Mouse (Mus musculus) granulocyte monocyte progenitor cell, adult 5-6 weeks (primary cell): Measurements from ENCODE around the gene Hoxc12. TPM values are rescaled to one million over a fixed set of nuclear protein-coding genes. Genes with fewer than 3 reads are reported as not detected.

Source experiments
- ATAC-seq: replicated peaks from 2 replicates; pipeline ENCODE4 v1.8.0; 2016; ENCODE audit warnings: mild to moderate bottlenecking, moderate TSS enrichment, inconsistent platforms; ENCODE audit not compliant: poor library complexity, severe bottlenecking
- total RNA-seq, 2 experiments: library from RNA; stranded (forward) in 1 of 2; stranded (reverse) in 1 of 2; fragments of 200-712, 200-1000 nt in 1 of 2; fragments of >200 nt in 1 of 2; fragmentation: Nextera tagmentation in 1 of 2; gene quantifications; 2 replicates each; pipeline ENCODE4 v1.2.3; 2014 to 2017

The Hoxc12 gene
- total RNA-seq, 2 experiments from 2014 or later: not detected

GRCm38 (mm10) chr15:102934897-102935296 lies 1.7 kb upstream of the Hoxc12 start:
- no peak for ATAC-seq

- ATAC-seq: no peak
Observed at GRCm38 (mm10) chr15:102937036-102937666, 594 bp downstream of the Hoxc12 start.

GRCm38 (mm10) chr15:102939256-102940155 lies 2.9 kb downstream of the Hoxc12 start:
- no peak for ATAC-seq

GRCm38 (mm10) chr15:102942739-102943467 lies 6.3 kb downstream of the Hoxc12 start:
- no peak for ATAC-seq

GRCm38 (mm10) chr15:102943468-102943813 lies 6.9 kb downstream of the Hoxc12 start:
- no peak for ATAC-seq

GRCm38 (mm10) chr15:102945185-102946077 lies 8.9 kb downstream of the Hoxc12 start:
- no peak for ATAC-seq

GRCm38 (mm10) chr15:102947276-102947675 lies 10.7 kb downstream of the Hoxc12 start:
- ATAC-seq: no peak

GRCm38 (mm10) chr15:102948842-102949241 lies 12.3 kb downstream of the Hoxc12 start:
- no peak for ATAC-seq

- no peak for ATAC-seq
Observed at GRCm38 (mm10) chr15:102949696-102950095, 13.1 kb downstream of the Hoxc12 start.

- no peak for ATAC-seq
Observed at GRCm38 (mm10) chr15:102950877-102951276, 14.3 kb downstream of the Hoxc12 start.

- no peak for ATAC-seq
Observed at GRCm38 (mm10) chr15:102953561-102953960, 17.0 kb downstream of the Hoxc12 start.

- no peak for ATAC-seq
Observed at GRCm38 (mm10) chr15:102954192-102955006, 17.8 kb downstream of the Hoxc12 start, which contains the start of gene Hoxc11. Gene Hoxc11 (plus strand): TSS chr15:102954427.

GRCm38 (mm10) chr15:102955007-102955382 lies 18.4 kb downstream of the Hoxc12 start:
- no peak for ATAC-seq

- 0 out of 2 replicates have a peak, but pooled peaks have one; percentile 22 for ATAC-seq
Observed at GRCm38 (mm10) chr15:102955833-102956640, 19.5 kb downstream of the Hoxc12 start.

- ATAC-seq: no peak
Observed at GRCm38 (mm10) chr15:102956906-102957305, 20.3 kb downstream of the Hoxc12 start.

- no peak for ATAC-seq
Observed at GRCm38 (mm10) chr15:102959663-102960191, 23.2 kb downstream of the Hoxc12 start.

GRCm38 (mm10) chr15:102961728-102962127 lies 25.2 kb downstream of the Hoxc12 start:
- no peak for ATAC-seq

GRCm38 (mm10) chr15:102962492-102962891 lies 25.9 kb downstream of the Hoxc12 start:
- ATAC-seq: no peak
